Mouse (Mus musculus) forebrain, embryonic 14.5 days (tissue): ENCODE results near the gene Papss1. TPM values are rescaled to one million over a fixed set of nuclear protein-coding genes. Genes with fewer than 3 reads are reported as not detected.

Source experiments
- ATAC-seq: fragments of 200-750 bp; cut with Nextera tagmentation; 2 replicates; pipeline ENCODE4 v1.8.0; 2017; ENCODE audit warnings: mild to moderate bottlenecking, moderate library complexity
- DNase-seq: peaks from one replicate; pipeline ENCODE4 v3.0.0-alpha.2; 2015; ENCODE audit warnings: low spot score
- H3K27ac ChIP-seq: fragments of 300-500 bp; sonication (generic); 2 replicates; pipeline ENCODE4 v1.5.1; 2014; ENCODE audit warnings: low read depth, mild to moderate bottlenecking, control low read depth, low read length, moderate library complexity
- H3K27me3 ChIP-seq: fragments of 300-500 bp; sonication (generic); replicated peaks from 2 replicates; pipeline ENCODE4 v1.6.1; 2014; ENCODE audit warnings: low read length, control low read depth, mixed read lengths; ENCODE audit not compliant: control insufficient read depth, insufficient read depth
- H3K36me3 ChIP-seq: fragments of 300-500 bp; sonication (generic); 2 replicates; pipeline ENCODE4 v1.6.1; 2014; ENCODE audit warnings: low read length, control low read depth; ENCODE audit not compliant: control insufficient read depth, insufficient read depth
- H3K4me1 ChIP-seq: fragments of 300-500 bp; sonication (generic); 2 replicates; pipeline ENCODE4 v1.6.1; 2014; ENCODE audit warnings: antibody characterized with exemption, low read length, control low read depth; ENCODE audit not compliant: control insufficient read depth, insufficient read depth
- H3K4me2 ChIP-seq: fragments of 300-500 bp; sonication (generic); 2 replicates; pipeline ENCODE4 v1.6.1; 2014; ENCODE audit warnings: mild to moderate bottlenecking, control low read depth, low read length
- H3K4me3 ChIP-seq: fragments of 300-500 bp; sonication (generic); 2 replicates; pipeline ENCODE4 v1.5.1; 2014; ENCODE audit warnings: low read depth, low read length, control low read depth
- H3K9ac ChIP-seq: fragments of 300-500 bp; sonication (generic); 2 replicates; pipeline ENCODE4 v1.6.1; 2014; ENCODE audit warnings: mild to moderate bottlenecking, low read length, control low read depth, moderate library complexity
- H3K9me3 ChIP-seq: fragments of 300-500 bp; sonication (generic); replicated peaks from 2 replicates; pipeline ENCODE4 v1.6.1; 2016; ENCODE audit warnings: low read length, control low read depth, mixed read lengths; ENCODE audit not compliant: control insufficient read depth
- WGBS: fragments of 180-500 bp; shearing (Covaris S2); extraction: QIAGEN DNeasy Blood & Tissue Kit; methylation state at CpG from one replicate; pipeline ENCODE4 v1.1.7; 2014; 5-methylcytosine and 5-hydroxymethylcytosine counted together
- polyA plus RNA-seq: library from polyadenylated mRNA; unstranded; fragments of >200 nt; fragmentation: Nextera tagmentation; extraction: Ambion mirVana; gene quantifications from 2 replicates; pipeline ENCODE4 v1.2.1, GENCODE M21; 2014

Papss1 gene
- polyA plus RNA-seq, 1 experiment from 2014 or later: 129 TPM

GRCm38 (mm10) chr3:131637008-131637407 lies 72.4 kb downstream of the Papss1 start:
- Histone ChIP-seq H3K4me1 (peaks cover 5% of the 10 kb centered on the region), H3K4me3 (no peak overlapping the region), H3K27ac (no peak overlapping the region), H3K9me3 (no peaks in the 10 kb centered on the region), H3K36me3 (peaks cover 16% of the 10 kb centered on the region), H3K27me3 (no peaks in the 10 kb centered on the region), H3K9ac (no peak overlapping the region), H3K4me2 (no peak overlapping the region)
- DNase-seq (no peak), ATAC-seq (peak; percentile 45)
- WGBS: 92% methylated on average over 3 of the region's 3 CpGs

- WGBS: 21% methylated on average over 10 of the region's 10 CpGs
- ATAC-seq (no peak), DNase-seq (no peak)
- no peak overlapping the region for H3K27ac ChIP-seq
- no peak overlapping the region for H3K4me2 ChIP-seq
- no peak overlapping the region for H3K4me3 ChIP-seq
- peaks cover 5% of the 10 kb centered on the region for H3K4me1 ChIP-seq
- no peak overlapping the region for H3K9ac ChIP-seq
- H3K27me3 ChIP-seq: no peaks in the 10 kb centered on the region
- H3K36me3 ChIP-seq: peaks cover 10% of the 10 kb centered on the region
- no peaks in the 10 kb centered on the region for H3K9me3 ChIP-seq
Measured at GRCm38 (mm10) chr3:131637664-131638063, 73.1 kb downstream of the Papss1 start.

GRCm38 (mm10) chr3:131638216-131638615 lies 73.6 kb downstream of the Papss1 start:
- H3K36me3 ChIP-seq: peaks cover 12% of the 10 kb centered on the region
- 84% methylated on average over 7 of the region's 7 CpGs for WGBS
- H3K9ac ChIP-seq: no peak overlapping the region
- no peak for DNase-seq
- H3K4me3 ChIP-seq: no peak overlapping the region
- H3K4me2 ChIP-seq: no peak overlapping the region
- peaks cover 5% of the 10 kb centered on the region for H3K4me1 ChIP-seq
- no peak for ATAC-seq
- H3K9me3 ChIP-seq: no peaks in the 10 kb centered on the region
- H3K27ac ChIP-seq: no peak overlapping the region
- H3K27me3 ChIP-seq: no peaks in the 10 kb centered on the region

- peaks cover under 1% of the 10 kb centered on the region for H3K4me1 ChIP-seq
- no peak overlapping the region for H3K4me2 ChIP-seq
- no peak overlapping the region for H3K9ac ChIP-seq
- WGBS: 95% methylated on average over 20 of the region's 20 CpGs
- no peaks in the 10 kb centered on the region for H3K27me3 ChIP-seq
- ATAC-seq (no peak), DNase-seq (no peak)
- no peaks in the 10 kb centered on the region for H3K9me3 ChIP-seq
- peaks cover 19% of the 10 kb centered on the region for H3K36me3 ChIP-seq
- H3K27ac ChIP-seq: no peak overlapping the region
- H3K4me3 ChIP-seq: no peak overlapping the region
Measured at GRCm38 (mm10) chr3:131642681-131643292, 78.2 kb downstream of the Papss1 start.

- no peak overlapping the region for H3K27ac ChIP-seq
- H3K9me3 ChIP-seq: no peaks in the 10 kb centered on the region; the same call in 1 of the 2 replicates
- no peak for ATAC-seq
- no peak overlapping the region for H3K4me2 ChIP-seq
- no peak for DNase-seq
- no peaks in the 10 kb centered on the region for H3K4me1 ChIP-seq
- H3K27me3 ChIP-seq: no peaks in the 10 kb centered on the region
- no peak overlapping the region for H3K4me3 ChIP-seq
- H3K9ac ChIP-seq: no peak overlapping the region
- WGBS: 90% methylated on average over 5 of the region's 5 CpGs
- H3K36me3 ChIP-seq: peaks cover 16% of the 10 kb centered on the region
Measured at GRCm38 (mm10) chr3:131645203-131645602, 80.6 kb downstream of the Papss1 start.

- no peak overlapping the region for H3K9ac ChIP-seq
Measured at GRCm38 (mm10) chr3:131654366-131654765, 89.8 kb downstream of the Papss1 start.

GRCm38 (mm10) chr3:131656032-131656431 lies 91.5 kb downstream of the Papss1 start:
- H3K4me1 ChIP-seq: no peaks in the 10 kb centered on the region
- WGBS: 80% methylated on average over 6 of the region's 6 CpGs
- no peak for DNase-seq

More at GRCm38 (mm10) chr3:131654366-131654765, 89.8 kb downstream of the Papss1 start:
- WGBS: 82% methylated on average over 3 of the region's 3 CpGs
- Histone ChIP-seq H3K27me3 (no peaks in the 10 kb centered on the region), H3K27ac (no peak overlapping the region), H3K4me3 (no peak overlapping the region), H3K4me2 (no peak overlapping the region), H3K9me3 (no peaks in the 10 kb centered on the region), H3K36me3 (no peaks in the 10 kb centered on the region), H3K4me1 (no peaks in the 10 kb centered on the region)
- DNase-seq: no peak
- ATAC-seq: no peak

GRCm38 (mm10) chr3:131660126-131660525 lies 95.6 kb downstream of the Papss1 start:
- no peaks in the 10 kb centered on the region for H3K4me1 ChIP-seq
- H3K27me3 ChIP-seq: no peaks in the 10 kb centered on the region
- H3K27ac ChIP-seq: no peak overlapping the region
- DNase-seq: no peak
- no peak overlapping the region for H3K9ac ChIP-seq
- ATAC-seq: no peak
- no peaks in the 10 kb centered on the region for H3K36me3 ChIP-seq
- H3K4me3 ChIP-seq: no peak overlapping the region
- no peak overlapping the region for H3K4me2 ChIP-seq
- no peaks in the 10 kb centered on the region for H3K9me3 ChIP-seq

More at GRCm38 (mm10) chr3:131656032-131656431, 91.5 kb downstream of the Papss1 start:
- ATAC-seq: no peak
- Histone ChIP-seq H3K4me3 (no peak overlapping the region), H3K36me3 (no peaks in the 10 kb centered on the region), H3K9ac (no peak overlapping the region), H3K9me3 (no peaks in the 10 kb centered on the region), H3K4me2 (no peak overlapping the region), H3K27me3 (no peaks in the 10 kb centered on the region), H3K27ac (no peak overlapping the region)

- DNase-seq: no peak
Measured at GRCm38 (mm10) chr3:131660629-131661028, 96.1 kb downstream of the Papss1 start.

More at GRCm38 (mm10) chr3:131660629-131661028, 96.1 kb downstream of the Papss1 start:
- no peaks in the 10 kb centered on the region for H3K9me3 ChIP-seq
- WGBS: 87% methylated on average over 4 of the region's 4 CpGs
- ATAC-seq: no peak
- no peaks in the 10 kb centered on the region for H3K27me3 ChIP-seq
- H3K36me3 ChIP-seq: no peaks in the 10 kb centered on the region
- H3K4me1 ChIP-seq: no peaks in the 10 kb centered on the region
- H3K9ac ChIP-seq: no peak overlapping the region
- H3K4me3 ChIP-seq: no peak overlapping the region
- no peak overlapping the region for H3K27ac ChIP-seq
- no peak overlapping the region for H3K4me2 ChIP-seq
